Mouse (Mus musculus) forebrain, embryonic 13.5 days (tissue): ENCODE data around the gene Nr1h4. TPM values are rescaled to one million over a fixed set of nuclear protein-coding genes. Genes with fewer than 3 reads are reported as not detected.

Source experiments
- ATAC-seq: fragments of 200-750 bp; cut with Nextera tagmentation; 2 replicates; pipeline ENCODE4 v1.8.0; 2017
- H3K27ac ChIP-seq: fragments of 300-500 bp; sonication (generic); 2 replicates; pipeline ENCODE4 v1.5.1; 2015; ENCODE audit warnings: inconsistent platforms, mild to moderate bottlenecking, moderate library complexity
- H3K27me3 ChIP-seq: fragments of 300-500 bp; sonication (generic); 2 replicates; pipeline ENCODE4 v1.6.1; 2015; ENCODE audit warnings: mild to moderate bottlenecking, inconsistent platforms
- H3K36me3 ChIP-seq: fragments of 300-500 bp; sonication (generic); 2 replicates; pipeline ENCODE4 v1.6.1; 2015; ENCODE audit warnings: mild to moderate bottlenecking, inconsistent platforms; ENCODE audit not compliant: poor library complexity, severe bottlenecking
- H3K4me1 ChIP-seq: fragments of 300-500 bp; sonication (generic); 2 replicates; pipeline ENCODE4 v1.6.1; 2015; ENCODE audit warnings: inconsistent platforms
- H3K4me2 ChIP-seq: fragments of 300-500 bp; sonication (generic); 2 replicates; pipeline ENCODE4 v1.6.1; 2015; ENCODE audit warnings: inconsistent platforms, mild to moderate bottlenecking, moderate library complexity
- H3K4me3 ChIP-seq: fragments of 300-500 bp; sonication (generic); 2 replicates; pipeline ENCODE4 v1.5.1; 2015; ENCODE audit warnings: mild to moderate bottlenecking, inconsistent platforms
- H3K9ac ChIP-seq: fragments of 300-500 bp; sonication (generic); 2 replicates; pipeline ENCODE4 v1.6.1; 2015; ENCODE audit warnings: mild to moderate bottlenecking, inconsistent platforms
- H3K9me3 ChIP-seq: fragments of 300-500 bp; sonication (generic); replicated peaks from 2 replicates; pipeline ENCODE4 v1.6.1; 2016; ENCODE audit warnings: inconsistent platforms
- WGBS: fragments of 180-500 bp; shearing (Covaris S2); methylation state at CpG from one replicate; pipeline ENCODE4 v1.1.7; 2015; 5-methylcytosine and 5-hydroxymethylcytosine counted together
- polyA plus RNA-seq: library from polyadenylated mRNA; unstranded; fragments of >200 nt; fragmentation: Nextera tagmentation; extraction: Ambion mirVana; gene quantifications from 2 replicates; pipeline ENCODE4 v1.2.1, GENCODE M21; 2015

Gene Nr1h4
- polyA plus RNA-seq, 1 experiment from 2014 or later, result 0.10 TPM

DNA sequence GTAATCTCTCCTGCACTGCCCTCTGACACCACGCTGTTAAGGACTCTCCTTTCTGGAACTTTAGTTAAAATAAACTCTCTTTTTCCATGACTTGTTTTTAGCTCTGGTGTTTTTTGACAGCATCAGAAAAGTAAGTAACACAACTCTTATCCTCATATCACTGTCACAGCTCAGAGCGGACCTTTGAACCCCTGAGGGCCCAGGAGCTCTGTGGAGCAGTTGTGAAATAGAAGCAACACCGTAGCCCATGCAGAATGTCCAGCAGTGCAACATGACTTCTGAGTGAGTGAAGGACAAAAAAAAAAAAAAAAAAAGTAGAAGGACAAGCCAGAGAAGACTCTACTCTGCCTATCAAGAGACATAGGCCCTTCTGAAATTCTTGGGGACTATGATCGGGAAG, 14.2 kb downstream of the Nr1h4 start:
- Histone ChIP-seq H3K27ac (no peak overlapping the region), H3K36me3 (no peaks in the 10 kb centered on the region), H3K4me1 (no peaks in the 10 kb centered on the region), H3K4me3 (no peak overlapping the region), H3K27me3 (no peaks in the 10 kb centered on the region), H3K9me3 (no peaks in the 10 kb centered on the region), H3K9ac (no peak overlapping the region), H3K4me2 (no peak overlapping the region)
- no peak for ATAC-seq
- WGBS, result 88% methylated on average over 4 of the region's 4 CpGs

DNA sequence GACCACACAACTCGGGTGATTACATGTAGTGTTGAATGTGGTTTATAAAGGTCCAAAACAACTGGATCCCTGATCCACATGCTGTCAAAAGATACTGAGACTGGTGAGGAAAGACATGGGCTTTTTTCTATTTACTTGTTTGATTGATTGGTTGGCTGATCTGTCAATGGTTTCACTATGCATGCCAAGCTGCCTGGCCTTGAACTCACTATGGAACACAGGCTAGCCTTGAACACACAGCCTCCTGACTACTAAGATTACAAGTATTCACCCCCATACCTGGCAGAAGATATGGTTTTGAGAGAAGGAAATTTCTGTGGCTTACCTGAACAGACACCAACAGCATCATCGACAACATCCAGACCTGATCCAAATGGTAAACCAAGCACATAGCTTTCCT, 15.0 kb downstream of the Nr1h4 start:
- WGBS, result 89% methylated on average over 2 of the region's 2 CpGs
- Histone ChIP-seq H3K27ac (no peak overlapping the region), H3K9ac (no peak overlapping the region), H3K4me1 (no peaks in the 10 kb centered on the region), H3K36me3 (no peaks in the 10 kb centered on the region), H3K4me2 (no peak overlapping the region), H3K27me3 (no peaks in the 10 kb centered on the region), H3K4me3 (no peak overlapping the region), H3K9me3 (no peaks in the 10 kb centered on the region)
- ATAC-seq, result no peak

DNA sequence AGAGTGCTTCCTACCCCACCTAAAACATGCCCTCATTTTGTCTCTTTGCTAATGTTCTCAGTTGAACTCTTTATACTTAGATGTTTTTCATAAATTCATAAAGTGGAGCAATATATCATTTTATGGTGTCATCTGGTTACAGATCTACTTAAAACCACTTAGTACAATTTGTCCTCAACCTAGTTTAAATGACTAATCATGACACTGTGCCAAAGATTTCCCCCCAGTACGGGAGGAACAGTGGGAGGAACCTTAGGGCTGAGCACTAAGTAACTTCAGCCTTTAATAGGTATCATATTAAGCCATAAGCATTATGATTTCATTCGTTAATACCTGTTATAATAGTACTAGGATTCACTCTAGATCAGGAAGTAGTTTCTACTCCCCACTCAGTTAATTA, 17.6 kb downstream of the Nr1h4 start:
- Histone ChIP-seq H3K9ac (no peak overlapping the region), H3K27ac (no peak overlapping the region), H3K36me3 (no peaks in the 10 kb centered on the region), H3K9me3 (no peaks in the 10 kb centered on the region), H3K4me3 (no peak overlapping the region), H3K4me1 (no peaks in the 10 kb centered on the region), H3K4me2 (no peak overlapping the region), H3K27me3 (no peaks in the 10 kb centered on the region)
- no peak for ATAC-seq
- WGBS, result 77% methylated on average over 2 of the region's 2 CpGs

DNA sequence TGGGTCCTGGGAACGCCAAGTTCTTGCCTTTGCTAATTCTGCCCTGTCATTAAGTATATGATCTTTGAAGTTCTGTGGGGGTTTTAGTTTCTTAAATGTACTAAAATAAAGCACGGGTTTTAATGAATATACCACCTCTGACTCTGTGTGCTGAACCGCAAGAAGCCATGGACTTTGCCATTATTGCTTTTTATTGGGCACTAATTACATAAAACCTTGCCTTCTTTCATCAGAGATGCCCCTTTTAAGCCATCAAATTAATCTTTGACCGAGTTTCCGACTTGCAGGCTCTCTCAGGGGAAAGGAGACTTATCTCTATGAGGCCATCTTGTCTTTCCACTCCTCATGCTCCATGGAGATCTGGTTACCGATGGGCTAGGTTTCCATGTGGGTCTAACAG, 20.8 kb downstream of the Nr1h4 start:
- no peak overlapping the region for H3K4me2 ChIP-seq
- H3K9ac ChIP-seq, result no peak overlapping the region
- H3K36me3 ChIP-seq, result no peaks in the 10 kb centered on the region
- H3K27ac ChIP-seq, result no peak overlapping the region
- H3K4me1 ChIP-seq, result no peaks in the 10 kb centered on the region
- no peak for ATAC-seq
- H3K27me3 ChIP-seq, result no peaks in the 10 kb centered on the region
- H3K9me3 ChIP-seq, result no peaks in the 10 kb centered on the region
- H3K4me3 ChIP-seq, result no peak overlapping the region
- 75% methylated on average over 6 of the region's 6 CpGs for WGBS

DNA sequence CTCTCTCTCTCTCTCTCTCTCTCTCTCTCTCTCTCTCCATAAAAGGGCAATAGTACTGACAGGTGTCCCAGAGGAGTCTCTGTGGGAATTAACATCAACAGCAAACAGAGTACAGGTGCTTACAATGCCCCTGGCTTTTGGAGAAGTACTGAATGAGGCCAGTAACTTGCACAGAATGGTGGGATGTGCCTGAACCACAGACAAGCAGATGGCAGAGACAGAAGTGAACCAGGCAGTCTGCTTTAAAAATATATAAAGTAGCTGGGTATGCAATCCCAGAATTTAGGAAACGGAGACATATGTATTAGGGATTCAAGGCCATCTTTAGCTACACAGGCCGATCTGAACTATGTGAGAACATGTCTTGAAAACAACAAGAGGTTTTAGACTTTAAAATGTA, 22.8 kb downstream of the Nr1h4 start:
- Histone ChIP-seq H3K4me2 (no peak overlapping the region), H3K27me3 (no peaks in the 10 kb centered on the region), H3K9me3 (no peaks in the 10 kb centered on the region), H3K4me3 (no peak overlapping the region), H3K36me3 (no peaks in the 10 kb centered on the region), H3K27ac (no peak overlapping the region), H3K9ac (no peak overlapping the region), H3K4me1 (no peaks in the 10 kb centered on the region)
- 92% methylated on average over 2 of the region's 2 CpGs for WGBS
- no peak for ATAC-seq

DNA sequence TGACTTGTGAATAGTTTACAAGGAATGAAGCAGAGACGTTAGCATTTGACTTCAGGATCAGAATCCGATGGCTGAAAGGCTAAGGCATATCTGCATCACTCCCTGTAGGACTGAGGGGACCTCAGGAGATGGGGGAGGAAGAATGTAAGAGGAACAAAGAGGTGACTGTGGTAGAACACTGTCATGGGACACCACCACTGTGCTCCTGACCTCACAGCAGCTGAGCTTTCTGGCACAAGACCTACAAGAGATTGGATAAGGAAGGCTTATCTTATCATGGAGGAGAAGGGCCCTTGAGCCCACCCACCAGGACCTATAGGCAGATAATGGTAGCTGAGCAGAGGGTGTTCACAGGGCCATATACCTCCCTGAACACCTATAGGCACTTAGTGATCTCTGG, 24.8 kb downstream of the Nr1h4 start:
- WGBS, result 82% methylated on average over 2 of the region's 2 CpGs
- no peak overlapping the region for H3K4me3 ChIP-seq

DNA sequence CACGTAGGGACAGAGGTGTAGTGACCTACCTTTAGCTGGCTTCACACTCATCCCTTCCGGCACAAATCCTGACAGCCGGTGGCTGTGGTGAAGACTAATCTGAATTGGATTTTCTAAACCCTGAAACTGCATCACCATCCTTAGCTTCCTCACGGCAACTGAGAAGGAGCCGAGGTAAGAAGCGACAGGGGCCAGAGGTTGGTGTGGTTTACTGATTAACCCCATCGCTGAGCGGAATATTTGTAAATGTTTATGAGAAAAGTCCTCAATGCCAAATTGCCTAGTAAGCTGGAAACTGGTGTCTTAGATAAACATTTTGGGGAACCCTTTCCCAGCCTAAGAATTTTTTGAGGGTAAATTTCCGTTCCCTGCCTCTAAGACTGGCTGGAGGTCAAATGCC, 26.9 kb downstream of the Nr1h4 start:
- Histone ChIP-seq H3K4me1 (no peaks in the 10 kb centered on the region), H3K4me2 (no peak overlapping the region), H3K9me3 (no peaks in the 10 kb centered on the region), H3K27me3 (no peaks in the 10 kb centered on the region), H3K36me3 (no peaks in the 10 kb centered on the region), H3K9ac (no peak overlapping the region), H3K4me3 (no peak overlapping the region), H3K27ac (no peak overlapping the region)
- ATAC-seq, result no peak
- WGBS, result 92% methylated on average over 9 of the region's 9 CpGs

More for the DNA sequence above, 24.8 kb downstream of the Nr1h4 start:
- Histone ChIP-seq H3K27ac (no peak overlapping the region), H3K9ac (no peak overlapping the region), H3K9me3 (no peaks in the 10 kb centered on the region), H3K4me1 (no peaks in the 10 kb centered on the region), H3K4me2 (no peak overlapping the region), H3K27me3 (no peaks in the 10 kb centered on the region), H3K36me3 (no peaks in the 10 kb centered on the region)
- ATAC-seq, result no peak

DNA sequence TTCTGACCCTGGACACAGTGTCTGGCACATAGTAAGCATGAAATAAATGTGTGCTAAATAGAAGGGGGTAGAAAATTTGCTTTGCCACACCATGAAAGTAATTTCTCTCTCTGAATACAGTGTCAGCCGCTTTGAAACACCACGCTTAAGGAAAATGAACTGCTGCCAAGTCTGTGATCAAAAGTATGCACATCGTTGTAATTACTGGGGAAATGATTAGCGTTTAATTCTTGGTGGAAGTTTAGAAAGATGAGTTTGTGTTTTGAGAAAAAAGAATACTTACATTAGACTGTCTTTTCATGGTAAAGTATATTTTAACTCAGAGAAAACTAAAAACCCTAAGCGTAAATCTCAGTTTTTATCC, 27.8 kb downstream of the Nr1h4 start:
- Histone ChIP-seq H3K4me3 (no peak overlapping the region), H3K27me3 (no peaks in the 10 kb centered on the region), H3K27ac (no peak overlapping the region), H3K4me2 (no peak overlapping the region), H3K4me1 (no peaks in the 10 kb centered on the region), H3K9ac (no peak overlapping the region), H3K9me3 (no peaks in the 10 kb centered on the region), H3K36me3 (no peaks in the 10 kb centered on the region)
- 73% methylated on average over 5 of the region's 5 CpGs for WGBS
- no peak for ATAC-seq

DNA sequence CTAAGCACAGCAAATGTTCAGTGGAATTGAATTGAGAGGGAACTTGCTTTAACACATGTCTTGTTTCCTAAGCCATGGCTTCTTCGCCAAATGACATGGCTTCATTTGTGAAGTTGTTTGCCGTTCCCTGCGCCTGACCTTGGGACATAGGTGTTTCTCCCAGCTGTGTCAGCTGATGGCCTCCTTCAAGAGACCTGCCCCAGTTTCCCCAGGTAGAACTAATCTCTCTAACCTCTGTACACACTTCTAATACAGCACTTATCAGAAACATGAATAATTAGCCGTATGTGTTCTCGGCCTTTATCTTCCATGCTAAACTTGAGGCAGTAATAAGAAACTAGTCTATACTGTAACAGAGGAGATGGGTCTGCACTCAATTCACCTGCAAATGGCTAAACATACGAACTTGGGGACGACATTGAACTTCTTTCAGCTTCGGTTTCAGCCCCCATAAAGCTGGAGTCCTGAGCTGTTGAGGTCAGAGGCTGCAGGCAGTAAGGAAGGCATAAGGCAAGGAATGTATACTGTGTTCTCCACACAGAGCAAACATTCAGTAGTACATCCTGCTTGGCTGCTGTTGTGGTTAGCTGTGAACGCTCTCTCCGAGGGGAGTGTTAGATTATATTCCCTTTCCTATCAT, 28.3 kb downstream of the Nr1h4 start:
- no peaks in the 10 kb centered on the region for H3K9me3 ChIP-seq
- no peaks in the 10 kb centered on the region for H3K36me3 ChIP-seq
- ATAC-seq, result no peak
- no peak overlapping the region for H3K4me3 ChIP-seq
- no peaks in the 10 kb centered on the region for H3K4me1 ChIP-seq
- 90% methylated on average over 10 of the region's 10 CpGs for WGBS
- no peak overlapping the region for H3K4me2 ChIP-seq
- H3K9ac ChIP-seq, result no peak overlapping the region
- H3K27me3 ChIP-seq, result no peaks in the 10 kb centered on the region
- no peak overlapping the region for H3K27ac ChIP-seq

DNA sequence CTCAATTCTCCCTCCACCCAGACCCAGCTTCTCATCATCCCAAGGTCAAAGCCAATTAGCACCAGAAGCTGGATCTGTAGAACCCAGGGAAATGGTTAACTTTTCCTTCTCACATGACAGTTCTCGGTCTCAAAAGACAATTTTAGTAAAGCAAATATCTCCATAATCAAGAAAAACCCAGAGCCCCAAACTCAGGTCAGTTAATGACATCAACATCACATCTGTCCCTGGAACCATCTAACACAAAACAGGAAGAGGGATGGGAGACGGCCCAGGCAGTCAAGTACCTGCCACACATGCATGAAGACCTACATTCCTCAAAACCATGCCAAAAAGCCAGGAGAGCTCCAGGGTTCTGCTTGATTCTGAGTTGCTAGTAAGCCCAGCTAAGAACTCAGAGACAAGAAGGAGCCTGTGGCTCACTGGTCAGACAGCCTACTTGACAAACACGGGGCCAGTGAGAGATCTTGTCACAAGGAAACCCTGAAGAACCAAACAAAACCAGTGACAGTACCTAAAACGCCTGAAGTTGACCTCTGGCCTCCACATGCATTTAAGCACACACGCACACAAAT, 30.3 kb downstream of the Nr1h4 start:
- Histone ChIP-seq H3K4me1 (no peaks in the 10 kb centered on the region), H3K27me3 (no peaks in the 10 kb centered on the region), H3K36me3 (no peaks in the 10 kb centered on the region), H3K4me3 (no peak overlapping the region), H3K9me3 (no peaks in the 10 kb centered on the region), H3K27ac (no peak overlapping the region), H3K4me2 (no peak overlapping the region), H3K9ac (no peak overlapping the region)
- no peak for ATAC-seq
- WGBS, result 75% methylated on average over 5 of the region's 5 CpGs

DNA sequence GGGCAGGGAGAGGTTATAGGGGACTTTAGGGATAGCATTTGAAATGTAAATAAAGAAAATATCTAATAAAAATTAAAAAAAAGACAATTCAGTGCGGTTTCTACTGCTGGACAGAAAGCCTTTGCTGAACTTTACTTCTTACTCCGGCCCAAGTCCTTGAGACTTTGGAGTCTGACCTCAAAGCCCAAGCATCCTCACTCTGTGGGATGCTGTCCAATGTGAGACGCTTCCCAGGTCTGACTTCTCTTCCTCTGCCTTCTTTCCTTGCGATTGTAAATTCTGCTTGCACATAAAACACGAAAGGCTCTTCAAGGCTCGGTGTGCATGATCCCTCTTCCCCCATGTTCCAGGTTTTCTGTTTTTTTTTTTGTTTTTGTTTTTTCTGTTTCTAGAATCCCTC, 31.5 kb downstream of the Nr1h4 start:
- WGBS, result 90% methylated on average over 6 of the region's 6 CpGs
- no peak overlapping the region for H3K4me3 ChIP-seq
- no peaks in the 10 kb centered on the region for H3K27me3 ChIP-seq
- no peaks in the 10 kb centered on the region for H3K36me3 ChIP-seq
- no peaks in the 10 kb centered on the region for H3K4me1 ChIP-seq
- no peak overlapping the region for H3K27ac ChIP-seq
- no peak for ATAC-seq
- no peak overlapping the region for H3K9ac ChIP-seq
- H3K9me3 ChIP-seq, result no peaks in the 10 kb centered on the region
- H3K4me2 ChIP-seq, result no peak overlapping the region

DNA sequence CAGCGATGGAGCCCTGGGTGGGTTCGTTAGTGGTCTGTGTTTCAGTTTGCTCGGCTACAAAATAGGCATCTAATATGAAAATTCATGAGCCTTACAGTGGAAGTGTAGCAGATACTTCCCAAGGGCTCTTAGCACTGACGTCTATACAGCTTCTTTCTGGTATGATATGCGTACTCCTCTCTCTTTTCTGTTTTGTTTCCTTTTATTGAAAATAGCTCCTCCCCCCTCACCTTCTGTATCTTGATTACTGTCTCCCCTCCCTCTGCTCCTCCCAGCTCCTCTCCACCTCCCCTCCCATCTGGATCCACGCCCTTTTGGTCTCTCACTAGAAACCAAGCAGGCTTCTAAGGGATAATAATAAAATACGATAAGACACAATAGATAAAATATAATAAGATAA, 37.8 kb downstream of the Nr1h4 start:
- Histone ChIP-seq H3K4me1 (no peaks in the 10 kb centered on the region), H3K9ac (no peak overlapping the region), H3K4me3 (no peak overlapping the region), H3K9me3 (no peaks in the 10 kb centered on the region), H3K4me2 (no peak overlapping the region), H3K36me3 (no peaks in the 10 kb centered on the region), H3K27me3 (0 out of 2 replicates have a peak, but pooled peaks cover 4% of the 10 kb centered on the region), H3K27ac (no peak overlapping the region)
- WGBS, result 74% methylated on average over 7 of the region's 7 CpGs
- no peak for ATAC-seq

DNA sequence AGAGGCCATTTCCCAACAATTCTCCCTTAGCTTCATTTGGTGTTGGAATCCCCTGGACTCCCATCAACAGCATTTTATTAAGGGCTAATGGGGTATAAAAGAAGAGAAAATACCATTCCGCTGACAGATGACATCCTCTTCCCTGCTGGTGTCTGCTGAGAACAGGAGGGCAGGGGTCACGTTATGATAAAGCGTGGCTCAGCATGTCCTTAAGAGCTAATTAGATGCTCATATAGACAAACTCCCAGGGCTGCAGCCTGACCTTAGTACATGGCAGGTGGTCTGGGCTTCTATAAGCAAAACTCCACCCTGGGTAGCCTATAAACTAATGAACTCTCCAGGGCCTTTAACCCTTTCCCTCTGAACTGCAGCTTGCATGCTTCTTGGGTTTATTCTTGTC, 42.1 kb downstream of the Nr1h4 start:
- Histone ChIP-seq H3K9me3 (no peaks in the 10 kb centered on the region), H3K4me3 (no peak overlapping the region), H3K27me3 (0 out of 2 replicates have a peak, but pooled peaks cover 7% of the 10 kb centered on the region), H3K4me2 (no peak overlapping the region), H3K9ac (no peak overlapping the region), H3K4me1 (peaks cover 10% of the 10 kb centered on the region; the same call in 1 of the 2 replicates), H3K36me3 (no peaks in the 10 kb centered on the region), H3K27ac (no peak overlapping the region)
- ATAC-seq, result peak; percentile 40; the same call in 1 of the 2 replicates
- WGBS, result 7% methylated on average over 3 of the region's 3 CpGs
